Mouse (Mus musculus) midbrain, embryonic 15.5 days (tissue): ENCODE measurements around the gene Wdr45. TPM values are rescaled to one million over a fixed set of nuclear protein-coding genes. Genes with fewer than 3 reads are reported as not detected.
"Not testable (repeated sequence)": the region's sequence is repeated elsewhere in the genome, so short reads cannot be mapped to it uniquely, and the experiment has no call there.

ENCODE experiments used
- ATAC-seq: fragments of 200-750 bp; cut with Nextera tagmentation; replicated peaks from 2 replicates; pipeline ENCODE4 v1.8.0; 2017; ENCODE audit warnings: moderate TSS enrichment
- H3K27ac ChIP-seq: fragments of 300-500 bp; sonication (generic); 2 replicates; pipeline ENCODE4 v1.5.1; 2015; ENCODE audit warnings: mild to moderate bottlenecking, inconsistent platforms
- H3K27me3 ChIP-seq: fragments of 300-500 bp; sonication (generic); replicated peaks from 2 replicates; pipeline ENCODE4 v1.6.1; 2015; ENCODE audit warnings: inconsistent platforms
- H3K36me3 ChIP-seq: fragments of 300-500 bp; sonication (generic); replicated peaks from 2 replicates; pipeline ENCODE4 v1.6.1; 2015; ENCODE audit warnings: inconsistent platforms
- H3K4me1 ChIP-seq: fragments of 300-500 bp; sonication (generic); 2 replicates; pipeline ENCODE4 v1.6.1; 2015; ENCODE audit warnings: inconsistent platforms
- H3K4me2 ChIP-seq: fragments of 300-500 bp; sonication (generic); 2 replicates; pipeline ENCODE4 v1.6.1; 2015; ENCODE audit warnings: inconsistent platforms, mild to moderate bottlenecking, moderate library complexity
- H3K4me3 ChIP-seq: fragments of 300-500 bp; sonication (generic); 2 replicates; pipeline ENCODE4 v1.5.1; 2015; ENCODE audit warnings: mild to moderate bottlenecking, inconsistent platforms
- H3K9ac ChIP-seq: fragments of 300-500 bp; sonication (generic); 2 replicates; pipeline ENCODE4 v1.6.1; 2015; ENCODE audit warnings: mild to moderate bottlenecking, inconsistent platforms
- H3K9me3 ChIP-seq: fragments of 300-500 bp; sonication (generic); 2 replicates; pipeline ENCODE4 v1.6.1; 2016; ENCODE audit warnings: inconsistent platforms
- WGBS: fragments of 180-500 bp; shearing (Covaris S2); methylation state at CpG from one replicate; pipeline ENCODE4 v1.1.7; 2015; ENCODE audit warnings: mixed read lengths; 5-methylcytosine and 5-hydroxymethylcytosine counted together
- polyA plus RNA-seq: library from polyadenylated mRNA; unstranded; fragments of >200 nt; fragmentation: Nextera tagmentation; extraction: Ambion mirVana; gene quantifications from 2 replicates; pipeline ENCODE4 v1.2.1, GENCODE M21; 2015

Gene Wdr45
- 35.0 and 35.2 TPM in 2 replicates for polyA plus RNA-seq

DNA sequence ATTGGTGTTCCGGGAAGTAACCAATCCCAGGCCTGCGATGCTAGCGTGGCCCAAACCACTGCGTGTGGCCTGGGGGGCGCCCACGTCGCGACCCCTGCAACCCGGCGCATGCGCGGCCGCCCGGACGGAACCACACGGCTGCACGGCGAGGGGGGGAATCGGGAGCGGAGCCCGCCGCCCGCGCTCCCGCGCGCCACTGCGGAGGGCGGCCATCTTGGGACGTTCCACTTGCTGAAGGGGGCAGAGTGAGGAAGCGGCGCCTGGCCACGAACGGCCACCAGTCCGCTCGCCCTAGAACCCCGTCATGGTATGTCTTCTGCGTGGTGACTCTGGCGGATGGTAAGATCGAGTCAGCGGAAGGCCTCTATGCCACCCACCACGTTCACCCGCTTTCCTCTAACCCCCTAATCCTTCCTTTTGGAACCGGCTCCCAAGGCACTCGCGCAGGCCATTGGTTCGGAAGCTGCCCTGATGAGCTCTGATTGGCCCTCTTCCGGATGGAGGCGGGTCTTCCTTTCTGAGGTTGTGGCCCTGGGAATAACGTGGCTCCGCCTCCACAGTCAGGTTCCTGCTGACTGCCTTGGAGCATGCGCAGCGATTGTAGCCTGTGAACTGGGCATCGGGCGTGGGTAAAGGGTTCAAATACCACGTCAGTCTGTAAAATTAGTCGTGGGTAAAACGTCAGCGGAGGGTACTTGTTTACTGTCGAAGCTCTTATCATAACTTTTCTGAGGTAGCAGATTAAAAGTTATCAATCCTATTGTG, at the start of gene Wdr45:
TSS of gene Wdr45 (plus strand) at position 199 of the 765 bp plus-strand sequence.
- Histone ChIP-seq H3K9ac (peak within 1 kb of the TSS; percentile 31; the same call in 1 of the 2 replicates), H3K27ac (peak within 1 kb of the TSS; percentile 55; the same call in 1 of the 2 replicates), H3K4me3 (peak within 1 kb of the TSS; percentile 33), H3K4me2 (peak within 1 kb of the TSS; percentile 49)
- WGBS = 19% methylated on average over 44 of the region's 60 CpGs
- ATAC-seq = peak; percentile 98
- not testable (repeated sequence) for H3K9me3 ChIP-seq, H3K36me3 ChIP-seq, H3K27me3 ChIP-seq, H3K4me1 ChIP-seq

- H3K27ac ChIP-seq = no peak overlapping the region
- H3K4me3 ChIP-seq = no peak overlapping the region
- H3K4me2 ChIP-seq = no peak overlapping the region
- H3K36me3 ChIP-seq = no peaks in the 10 kb centered on the region
- 85% methylated on average over 11 of the region's 11 CpGs for WGBS
- H3K9me3 ChIP-seq = no peaks in the 10 kb centered on the region
- H3K4me1 ChIP-seq = no peaks in the 10 kb centered on the region
- H3K27me3 ChIP-seq = no peaks in the 10 kb centered on the region
- ATAC-seq = no peak
- H3K9ac ChIP-seq = no peak overlapping the region
These were observed 49.3 kb upstream of the Wdr45 start for GRCm38 (mm10) chrX:7664791-7665190.

DNA sequence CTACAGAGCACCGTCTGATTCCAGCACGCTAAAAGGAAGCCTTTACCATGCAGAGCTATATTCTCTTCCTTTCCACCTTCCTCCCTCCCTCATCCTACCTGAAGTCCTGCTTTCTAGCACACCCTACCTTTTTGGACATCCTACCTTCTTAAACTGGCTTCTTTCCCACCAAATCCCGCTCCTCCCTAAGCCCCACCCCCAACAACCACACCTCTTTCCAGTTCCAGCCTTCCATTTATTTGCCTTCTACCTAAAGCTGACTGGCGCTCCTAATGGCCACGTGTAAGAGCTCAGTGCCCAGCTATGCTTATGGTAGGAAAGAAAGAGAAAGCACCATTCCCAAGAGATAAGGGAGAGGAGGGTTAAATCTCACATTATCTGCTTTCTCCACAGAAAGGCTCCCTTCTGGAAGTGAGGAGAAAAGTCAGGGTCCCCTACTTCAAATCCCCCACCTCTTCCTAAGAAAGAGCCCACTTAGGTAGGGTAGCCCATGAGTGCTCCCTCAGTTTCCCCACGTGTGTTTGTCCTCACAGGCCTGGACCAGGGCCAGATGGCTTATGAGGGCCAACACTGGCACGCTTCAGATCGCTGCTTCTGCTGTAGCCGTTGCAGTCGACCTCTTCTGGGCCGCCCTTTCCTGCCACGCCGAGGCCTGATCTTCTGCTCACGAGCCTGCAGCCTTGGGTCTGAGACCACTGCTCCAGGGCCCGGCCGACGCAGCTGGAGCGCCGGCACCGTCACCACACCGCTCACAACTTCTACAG, 48.2 kb upstream of the Wdr45 start:
- no peaks in the 10 kb centered on the region for H3K36me3 ChIP-seq
- H3K9me3 ChIP-seq = no peaks in the 10 kb centered on the region
- no peaks in the 10 kb centered on the region for H3K27me3 ChIP-seq
- H3K4me1 ChIP-seq = no peaks in the 10 kb centered on the region
- no peak overlapping the region for H3K4me2 ChIP-seq
- 76% methylated on average over 21 of the region's 21 CpGs for WGBS
- no peak overlapping the region for H3K27ac ChIP-seq
- no peak for ATAC-seq
- no peak overlapping the region for H3K4me3 ChIP-seq
- no peak overlapping the region for H3K9ac ChIP-seq

DNA sequence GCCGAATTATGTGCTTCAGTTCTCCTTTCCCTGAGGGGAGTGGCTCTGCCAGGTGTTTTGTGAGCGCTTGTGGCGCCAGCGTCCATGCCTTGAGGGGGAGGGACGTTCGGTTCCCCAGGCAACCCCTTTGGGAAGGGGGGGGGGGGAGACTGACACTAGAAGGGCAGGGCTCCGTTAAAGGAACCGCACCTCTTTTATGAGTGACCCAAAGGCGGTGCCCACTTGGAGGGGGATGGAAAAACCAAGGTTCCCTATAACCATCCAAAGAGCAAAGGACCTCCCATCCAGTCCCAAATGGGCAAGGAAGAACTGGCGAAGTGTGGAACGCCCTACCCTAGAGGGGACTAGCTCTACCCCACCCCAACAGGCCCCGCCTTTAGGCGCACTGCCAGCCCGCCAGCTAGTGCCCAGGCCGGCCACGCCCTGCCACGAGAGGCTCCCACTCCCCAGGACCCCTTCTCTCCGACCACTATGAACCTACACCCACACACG, 43.7 kb upstream of the Wdr45 start:
- H3K4me3 ChIP-seq = peak overlapping the region; percentile 34
- peak; percentile 68 for ATAC-seq
- no peak overlapping the region for H3K9ac ChIP-seq
- WGBS = 16% methylated on average over 17 of the region's 19 CpGs
- no peaks in the 10 kb centered on the region; the same call in 1 of the 2 replicates for H3K27me3 ChIP-seq
- no peaks in the 10 kb centered on the region for H3K9me3 ChIP-seq
- H3K36me3 ChIP-seq = no peaks in the 10 kb centered on the region
- H3K27ac ChIP-seq = no peak overlapping the region
- H3K4me1 ChIP-seq = no peaks in the 10 kb centered on the region; the same call in 1 of the 2 replicates
- H3K4me2 ChIP-seq = peak overlapping the region; percentile 46

DNA sequence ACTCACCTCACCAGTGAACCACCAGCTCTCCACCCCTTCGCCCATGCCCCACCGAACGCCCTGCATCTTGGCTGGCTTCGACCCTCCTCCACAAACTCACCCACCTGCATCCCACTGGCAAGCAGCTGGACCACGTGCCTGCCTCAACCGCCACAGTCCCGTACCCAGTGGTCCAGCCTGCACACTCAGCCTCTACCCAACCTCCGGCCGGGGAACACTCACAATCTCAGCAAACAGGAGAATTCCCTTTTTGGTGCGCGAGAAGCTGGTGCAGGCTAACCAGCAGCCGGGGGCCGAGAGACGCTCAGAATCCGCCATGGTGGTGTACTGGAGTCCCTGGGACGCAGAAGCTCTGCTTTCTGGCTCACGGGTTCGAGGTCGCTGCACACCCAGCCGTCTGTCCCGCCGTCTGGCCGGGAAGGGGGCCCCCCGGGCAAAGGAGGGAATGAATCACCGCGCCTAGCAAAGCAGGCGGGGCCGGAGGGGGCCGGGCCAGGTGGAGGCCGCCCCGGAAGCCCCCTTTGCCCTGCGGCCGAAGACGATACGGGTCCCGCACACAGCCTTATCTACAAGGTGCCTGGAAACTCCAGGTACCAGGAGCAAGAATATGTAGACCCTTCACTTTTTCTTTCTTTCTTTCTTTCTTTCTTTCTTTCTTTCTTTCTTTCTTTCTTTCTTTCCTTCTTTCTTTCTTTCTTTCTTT, 43.1 kb upstream of the Wdr45 start, which contains the start of gene Plp2:
TSS of gene Plp2 (minus strand) at position 470 of the 703 bp plus-strand sequence.
- Histone ChIP-seq H3K4me2 (peak within 1 kb of the TSS; percentile 46), H3K4me1 (no peaks in the 10 kb centered on the region; the same call in 1 of the 2 replicates), H3K9ac (peak within 1 kb of the TSS; percentile 32; the same call in 1 of the 2 replicates), H3K36me3 (no peaks in the 10 kb centered on the region), H3K27me3 (no peaks in the 10 kb centered on the region; the same call in 1 of the 2 replicates), H3K9me3 (no peaks in the 10 kb centered on the region), H3K4me3 (peak within 1 kb of the TSS; percentile 34), H3K27ac (no peak within 1 kb of the TSS)
- WGBS = 28% methylated on average over 36 of the region's 36 CpGs
- ATAC-seq = peak; percentile 17; the same call in 1 of the 2 replicates

- ATAC-seq = no peak
- no peaks in the 10 kb centered on the region for H3K9me3 ChIP-seq
- 59% methylated on average over 6 of the region's 6 CpGs for WGBS
These were observed 41.4 kb upstream of the Wdr45 start for GRCm38 (mm10) chrX:7672739-7673138.

DNA sequence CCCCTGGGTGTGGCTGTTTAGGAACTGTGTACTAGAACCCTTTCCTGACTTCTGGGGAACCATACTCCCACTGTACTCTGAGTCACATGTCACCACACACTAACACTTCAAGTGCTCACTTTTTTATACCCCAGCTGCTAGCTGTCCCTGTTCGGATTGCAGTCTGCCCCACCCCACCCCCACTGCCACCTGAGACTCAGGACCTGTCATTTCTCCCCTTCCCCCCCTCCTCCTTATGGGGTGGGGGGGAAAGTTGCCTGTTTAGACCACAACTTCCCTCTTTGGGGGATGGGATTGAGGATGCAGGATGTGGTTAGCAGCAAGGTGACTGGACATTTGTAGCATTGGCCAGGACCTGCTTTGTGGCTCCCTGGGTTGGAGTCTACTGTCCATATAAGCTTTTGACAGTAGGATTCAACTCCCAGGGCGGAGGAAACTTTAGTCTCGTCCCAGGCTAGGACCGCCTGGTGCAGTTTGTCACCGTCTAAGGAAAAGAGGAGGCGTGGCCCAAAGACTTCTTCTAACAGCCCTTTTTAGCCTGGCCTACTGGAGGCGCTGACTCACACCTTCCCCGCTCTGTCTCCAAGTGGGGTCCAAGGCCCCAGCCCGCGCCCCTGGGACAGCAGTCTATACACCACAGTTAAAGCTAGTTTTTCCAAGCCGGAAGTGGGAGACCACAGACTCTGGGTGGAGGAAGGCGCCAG, 40.4 kb upstream of the Wdr45 start:
- H3K36me3 ChIP-seq = no peaks in the 10 kb centered on the region
- H3K9me3 ChIP-seq = no peaks in the 10 kb centered on the region
- H3K27me3 ChIP-seq = no peaks in the 10 kb centered on the region; the same call in 1 of the 2 replicates
- no peak for ATAC-seq
- H3K4me3 ChIP-seq = no peak overlapping the region
- WGBS = 47% methylated on average over 12 of the region's 12 CpGs
- H3K9ac ChIP-seq = no peak overlapping the region
- no peaks in the 10 kb centered on the region; the same call in 1 of the 2 replicates for H3K4me1 ChIP-seq
- H3K27ac ChIP-seq = no peak overlapping the region
- no peak overlapping the region for H3K4me2 ChIP-seq

More at GRCm38 (mm10) chrX:7672739-7673138, 41.4 kb upstream of the Wdr45 start:
- H3K4me2 ChIP-seq = no peak overlapping the region
- H3K9ac ChIP-seq = no peak overlapping the region
- H3K27ac ChIP-seq = no peak overlapping the region
- no peaks in the 10 kb centered on the region; the same call in 1 of the 2 replicates for H3K27me3 ChIP-seq
- H3K4me3 ChIP-seq = no peak overlapping the region
- no peaks in the 10 kb centered on the region for H3K36me3 ChIP-seq
- no peaks in the 10 kb centered on the region; the same call in 1 of the 2 replicates for H3K4me1 ChIP-seq

GRCm38 (mm10) chrX:7674284-7675000, 39.7 kb upstream of the Wdr45 start:
- peak overlapping the region; percentile 46 for H3K4me2 ChIP-seq
- peak; percentile 28 for ATAC-seq
- peak overlapping the region; percentile 24 for H3K4me3 ChIP-seq

DNA sequence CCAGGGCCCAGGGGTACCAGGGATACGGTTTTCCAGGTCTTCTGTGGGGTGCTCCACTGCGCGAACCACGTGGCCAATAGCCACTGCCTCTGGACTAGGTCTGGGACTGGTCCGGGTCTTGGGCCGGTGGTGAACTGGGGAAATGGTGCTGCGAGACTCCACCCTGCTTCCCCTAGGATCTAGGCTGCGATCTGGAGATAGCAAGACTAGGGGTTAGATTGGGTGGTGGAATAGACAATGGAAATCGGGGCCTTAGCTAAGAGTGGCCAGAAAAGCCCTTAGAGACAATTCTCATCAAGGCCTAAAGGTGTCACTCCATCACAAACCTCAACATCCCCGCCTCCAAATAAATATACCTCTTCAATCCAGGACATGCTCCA, 39.1 kb upstream of the Wdr45 start:
- H3K9me3 ChIP-seq = no peaks in the 10 kb centered on the region
- no peak overlapping the region for H3K9ac ChIP-seq
- ATAC-seq = peak; percentile 12; the same call in 1 of the 2 replicates
- no peaks in the 10 kb centered on the region; the same call in 1 of the 2 replicates for H3K27me3 ChIP-seq
- peak overlapping the region; percentile 46 for H3K4me2 ChIP-seq
- no peak overlapping the region for H3K27ac ChIP-seq
- no peaks in the 10 kb centered on the region; the same call in 1 of the 2 replicates for H3K4me1 ChIP-seq
- peak overlapping the region; percentile 24 for H3K4me3 ChIP-seq
- whole genome bisulfite sequencing = 46% methylated on average over 10 of the region's 10 CpGs
- H3K36me3 ChIP-seq = no peaks in the 10 kb centered on the region

More at GRCm38 (mm10) chrX:7674284-7675000, 39.7 kb upstream of the Wdr45 start:
- Histone ChIP-seq H3K9ac (no peak overlapping the region), H3K4me1 (no peaks in the 10 kb centered on the region; the same call in 1 of the 2 replicates), H3K9me3 (no peaks in the 10 kb centered on the region), H3K36me3 (no peaks in the 10 kb centered on the region), H3K27ac (no peak overlapping the region), H3K27me3 (no peaks in the 10 kb centered on the region; the same call in 1 of the 2 replicates)
- WGBS = 38% methylated on average over 28 of the region's 28 CpGs

DNA sequence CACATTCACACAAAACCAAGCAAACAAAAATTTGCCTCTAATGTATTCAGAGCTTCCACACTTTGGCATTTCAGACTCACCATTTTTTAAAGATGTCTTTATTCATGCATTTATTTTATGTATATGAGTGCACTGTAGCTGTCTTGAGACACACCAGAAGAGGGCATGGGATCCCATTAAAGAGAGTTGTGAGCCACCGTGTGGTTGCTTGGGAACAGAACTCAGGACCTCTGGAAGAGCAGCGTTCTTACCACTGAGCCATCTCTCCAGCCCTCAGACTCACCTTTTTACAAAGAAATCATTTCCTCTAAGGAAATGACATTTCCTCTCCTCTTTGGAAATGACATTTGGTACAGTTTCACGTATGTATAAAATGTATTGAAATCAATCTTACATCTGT, 35.1 kb upstream of the Wdr45 start:
- ATAC-seq = no peak
- H3K4me3 ChIP-seq = no peak overlapping the region
- no peak overlapping the region for H3K27ac ChIP-seq
- no peaks in the 10 kb centered on the region for H3K9me3 ChIP-seq
- no peaks in the 10 kb centered on the region for H3K36me3 ChIP-seq
- H3K4me2 ChIP-seq = no peak overlapping the region
- no peaks in the 10 kb centered on the region for H3K27me3 ChIP-seq
- 47% methylated on average over 3 of the region's 3 CpGs for WGBS
- no peak overlapping the region for H3K9ac ChIP-seq
- no peaks in the 10 kb centered on the region; the same call in 1 of the 2 replicates for H3K4me1 ChIP-seq
